Comparison of ENCODE assay signal across 8 mouse cellular contexts in genomic region chr3:142640201-142640600, GRCm38 (mm10). TPM values are rescaled to one million over a fixed set of nuclear protein-coding genes. Genes with fewer than 3 reads are reported as not detected.
DNase-seq lines count a peak whose midpoint lies in the region; ATAC-seq and TF ChIP-seq lines count a peak whose summit lies in the region.

No protein-coding gene starts in this region.

- no peaks in the 10 kb centered on the region for H3K36me3 ChIP-seq in G1E (replicated peaks)
- no peaks in the 10 kb centered on the region for H3K36me3 ChIP-seq in liver, embryonic 14.5 days (replicated peaks; ENCODE audit: control insufficient read depth, insufficient read depth, low read depth)
- H3K36me3 ChIP-seq in neural tube, embryonic 15.5 days, result no peaks in the 10 kb centered on the region

- H3K4me1 ChIP-seq in G1E (ENCODE audit: insufficient read depth, low read depth, low read length), result no peaks in the 10 kb centered on the region
- no peaks in the 10 kb centered on the region for H3K4me1 ChIP-seq in liver, embryonic 14.5 days (replicated peaks; ENCODE audit: control insufficient read depth in 2 of 2, insufficient read depth in 2 of 2, low read length in 1 of 2)
- no peaks in the 10 kb centered on the region for H3K4me1 ChIP-seq in neural tube, embryonic 15.5 days

- no peak for TF ChIP-seq EP300 in liver, embryonic 14.5 days (IDR thresholded peaks at IDR 0.05; ENCODE audit: low read depth)

- peak; percentile 11 for DNase-seq in 3T3-L1 (ENCODE audit: low read depth, low spot score)
- DNase-seq in G1E (ENCODE audit: low spot score), result no peak
- peak; percentile 23 to 72 for DNase-seq in cerebellum, postnatal 25 days
- DNase-seq in kidney, adult 8-10 months, result peak; percentile 38 to 81
- DNase-seq in liver, embryonic 14.5 days (ENCODE audit: low read depth in 3 of 3, low spot score in 3 of 3), result no peak
- peak; percentile 36 for DNase-seq in urinary bladder, adult 2 months (ENCODE audit: low spot score)

- H3K4me3 ChIP-seq in G1E (ENCODE audit: low read depth, low read length), result no peak overlapping the region
- no peak overlapping the region for H3K4me3 ChIP-seq in liver, embryonic 14.5 days (ENCODE audit: insufficient read depth in 1 of 2, low read depth in 2 of 2, low read length in 2 of 2)
- H3K4me3 ChIP-seq in neural tube, embryonic 15.5 days (replicated peaks), result no peak overlapping the region

- H3K27ac ChIP-seq in liver, embryonic 14.5 days, result no peak overlapping the region
- H3K27ac ChIP-seq in neural tube, embryonic 15.5 days (replicated peaks), result no peak overlapping the region

- TF ChIP-seq CTCF in G1E (IDR thresholded peaks at IDR 0.05; ENCODE audit: low read depth, low read length), result 0 out of 2 replicates have a peak, but pooled peaks have one; percentile 28
- peak; percentile 67 for TF ChIP-seq CTCF in liver, embryonic 14.5 days (IDR thresholded peaks at IDR 0.05; ENCODE audit: low read depth)

- H3K9me3 ChIP-seq in G1E (replicated peaks), result no peaks in the 10 kb centered on the region
- H3K9me3 ChIP-seq in liver, embryonic 14.5 days (ENCODE audit: control insufficient read depth, low read length), result no peaks in the 10 kb centered on the region
- H3K9me3 ChIP-seq in neural tube, embryonic 15.5 days (replicated peaks), result no peaks in the 10 kb centered on the region

- no peak overlapping the region for H3K4me2 ChIP-seq in liver, embryonic 14.5 days (ENCODE audit: low read depth)
- H3K4me2 ChIP-seq in neural tube, embryonic 15.5 days, result peak overlapping the region; percentile 26; the same call in 1 of the 2 replicates

- peaks cover under 1% of the 10 kb centered on the region; the same call in 1 of the 2 replicates for H3K27me3 ChIP-seq in G1E (ENCODE audit: insufficient read depth, low read length)
- H3K27me3 ChIP-seq in liver, embryonic 14.5 days (ENCODE audit: control insufficient read depth, insufficient read depth, low read length), result no peaks in the 10 kb centered on the region
- H3K27me3 ChIP-seq in neural tube, embryonic 15.5 days (replicated peaks), result no peaks in the 10 kb centered on the region

- ATAC-seq in G1E (ENCODE audit: extremely low read depth, insufficient number of reproducible peaks, low FRiP score, poor library complexity, severe bottlenecking), result no peak
- ATAC-seq in granulocyte monocyte progenitor cell, adult 5-6 weeks (replicated peaks; ENCODE audit: poor library complexity, severe bottlenecking), result peak; percentile 90
- ATAC-seq in liver, embryonic 14.5 days (ENCODE audit: insufficient read depth), result no peak
- ATAC-seq in neural tube, embryonic 15.5 days (ENCODE audit: low FRiP score), result no peak

- WGBS in liver, embryonic 14.5 days (ENCODE audit: insufficient replicate concordance), result 5% methylated on average over 9 of the region's 9 CpGs
- WGBS in neural tube, embryonic 15.5 days, result 6% methylated on average over 9 of the region's 9 CpGs

- H3K9ac ChIP-seq in liver, embryonic 14.5 days (replicated peaks), result no peak overlapping the region
- H3K9ac ChIP-seq in neural tube, embryonic 15.5 days (replicated peaks), result no peak overlapping the region

RNA-seq across cellular contexts. Expression of gene Gbp2, which starts 19.8 kb away (rescaled TPM):
- total RNA-seq in G1E (2014; fragmentation: Nextera tagmentation) (0.29 and 0.30 TPM in 2 replicates), G1E (2017) (0.46 and 0.87 TPM in 2 replicates)
- not detected in 2 replicates for polyA plus RNA-seq in G1E (2012)
- total RNA-seq in granulocyte monocyte progenitor cell, adult 5-6 weeks (2014; fragmentation: Nextera tagmentation), result 7.1 and 9.0 TPM in 2 replicates
- 8.8 and 11.0 TPM in 2 replicates for total RNA-seq in granulocyte monocyte progenitor cell, adult 5-6 weeks (2017)
- 0.81 and 1.3 TPM in 2 replicates for polyA plus RNA-seq in liver, embryonic 14.5 days (2012; rRNA removed)
- polyA plus RNA-seq in liver, embryonic 14.5 days (2014; fragmentation: Nextera tagmentation; extraction: Ambion mirVana), result 1.8 and 2.2 TPM in 2 replicates
- polyA plus RNA-seq in neural tube, embryonic 15.5 days (2015; fragmentation: Nextera tagmentation; extraction: Ambion mirVana), result 0.90 and 3.6 TPM in 2 replicates
- polyA plus RNA-seq in urinary bladder, adult 2 months (2012; rRNA removed), result 76.1 and 142 TPM in 2 replicates

RNA-seq across cellular contexts. Expression of gene Gbp2b, which starts 45.6 kb away (rescaled TPM):
- total RNA-seq in G1E (2014; fragmentation: Nextera tagmentation) (0.44 TPM in 1 of 2 replicates, not detected in the other), G1E (2017) (0.41 and 0.44 TPM in 2 replicates)
- not detected in 2 replicates for polyA plus RNA-seq in G1E (2012)
- not detected in 2 replicates for total RNA-seq in granulocyte monocyte progenitor cell, adult 5-6 weeks (2014; fragmentation: Nextera tagmentation)
- not detected in 2 replicates for total RNA-seq in granulocyte monocyte progenitor cell, adult 5-6 weeks (2017)
- 0.01 and 0.03 TPM in 2 replicates for polyA plus RNA-seq in liver, embryonic 14.5 days (2012; rRNA removed)
- not detected in 2 replicates for polyA plus RNA-seq in liver, embryonic 14.5 days (2014; fragmentation: Nextera tagmentation; extraction: Ambion mirVana)
- polyA plus RNA-seq in neural tube, embryonic 15.5 days (2015; fragmentation: Nextera tagmentation; extraction: Ambion mirVana), result not detected in 2 replicates
- 0.78 and 2.7 TPM in 2 replicates for polyA plus RNA-seq in urinary bladder, adult 2 months (2012; rRNA removed)

Comparison
In these comparisons a context has a peak if more than half of its experiments do, and no peak if none do; other contexts are left out.
1. DNase-seq: peak in 3T3-L1 (single experiment), cerebellum, postnatal 25 days (2 of 2), kidney, adult 8-10 months (2 of 2) and urinary bladder, adult 2 months (single experiment); none in G1E (single experiment) and liver, embryonic 14.5 days (0 of 3).
2. RNA of gene Gbp2, which starts 19.8 kb away (polyA plus RNA-seq): 76.1 to 142 TPM in urinary bladder, adult 2 months; 0.81 to 2.2 TPM in liver, embryonic 14.5 days, 0.90 to 3.6 TPM in neural tube, embryonic 15.5 days and not detected in G1E; every median in the first group is over 10 times any median in the second.